Mouse (Mus musculus) retina, embryonic 14.5 days (tissue): ENCODE results near the gene Rapgef3.
A peak's percentile ranks its signal among the peaks of the same experiment; 100 is the strongest.

Experiments used
- DNase-seq: peaks from one replicate; pipeline ENCODE4 v3.0.0-alpha.2; 2015; ENCODE audit warnings: low spot score

Gene Rapgef3

GRCm38 (mm10) chr15:97767280-97768186 lies at the start of gene Rapgef3:
Gene Rapgef3, minus strand, starts transcription at chr15:97767972.
- peak; percentile 77 for DNase-seq

DNA sequence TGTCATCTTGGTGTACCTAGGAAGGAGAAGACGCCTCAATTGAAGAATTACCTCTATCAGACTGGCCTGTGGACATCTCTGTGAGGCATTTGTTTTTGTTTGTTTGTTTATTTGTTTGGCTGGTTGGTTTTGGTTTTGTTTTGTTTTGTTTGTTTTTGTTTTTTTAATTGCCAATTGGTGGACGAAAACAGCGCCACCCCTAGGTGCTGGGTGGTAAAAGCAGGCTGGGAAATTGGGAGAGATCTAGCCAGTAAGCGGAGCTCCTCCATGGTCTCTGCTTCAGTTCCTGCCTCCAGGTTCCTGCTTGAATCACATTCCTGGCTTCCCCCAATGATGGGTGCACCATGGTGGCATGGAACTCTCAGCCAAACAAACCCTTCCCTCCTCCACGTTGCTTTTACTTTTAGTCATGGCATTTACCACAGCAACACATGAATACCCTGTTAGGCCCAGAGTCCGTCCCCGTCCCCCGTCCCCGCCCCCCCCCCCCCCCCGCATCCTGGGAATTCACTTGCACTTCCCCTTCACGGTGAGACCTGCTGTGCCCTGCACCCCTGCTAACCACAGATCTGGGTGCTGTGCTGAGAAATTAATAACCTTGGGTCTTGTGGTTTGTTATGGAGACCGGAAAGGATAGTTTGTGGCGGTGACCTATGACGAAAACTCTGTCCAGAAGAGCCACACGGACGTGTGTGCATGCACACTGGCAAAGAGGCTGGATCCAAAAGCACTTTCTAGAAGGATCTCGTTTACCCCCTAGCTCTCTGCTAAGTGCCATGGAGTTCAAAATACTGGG lies 48.6 kb upstream of the Rapgef3 start:
- DNase-seq: no peak

GRCm38 (mm10) chr15:97815254-97815653 lies 47.5 kb upstream of the Rapgef3 start:
- no peak for DNase-seq

GRCm38 (mm10) chr15:97814703-97815102 lies 46.9 kb upstream of the Rapgef3 start:
- DNase-seq: no peak

DNA sequence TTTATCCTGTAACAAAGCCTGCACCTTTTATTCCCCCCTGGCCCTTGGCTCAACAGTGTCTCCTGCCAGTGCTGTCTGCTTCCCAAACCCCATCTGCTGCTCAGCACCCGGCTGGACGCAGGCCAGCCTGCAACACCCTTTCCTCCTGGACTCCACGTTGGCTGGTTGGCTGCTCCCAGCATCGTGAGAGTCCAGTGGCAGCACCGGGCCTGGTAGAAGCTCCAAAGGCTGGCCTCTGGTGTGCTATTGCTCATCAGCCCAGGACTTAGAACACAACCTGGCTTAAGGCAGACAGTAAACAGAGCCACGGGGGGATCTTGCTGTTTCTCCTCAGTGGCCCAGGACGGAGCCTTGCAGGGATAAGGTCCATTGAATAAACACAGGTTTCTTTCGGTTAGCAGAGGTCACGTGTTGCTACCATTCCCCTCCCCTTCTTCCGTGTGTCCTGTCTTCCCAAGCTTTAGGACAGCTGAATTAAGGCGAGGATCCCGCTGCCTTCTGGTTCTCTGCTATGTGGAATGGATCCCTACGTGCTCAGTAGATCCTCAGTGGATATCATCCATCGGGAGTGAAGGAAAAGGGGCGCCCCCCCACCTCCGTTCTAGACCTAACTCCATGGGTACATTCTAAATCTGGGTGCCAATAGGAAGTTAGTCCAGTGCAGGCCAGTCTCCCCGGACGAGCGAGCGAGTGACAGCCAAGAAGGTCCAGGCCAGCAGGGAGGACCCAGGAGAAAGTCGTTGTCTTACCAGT lies 45.9 kb upstream of the Rapgef3 start:
- DNase-seq: no peak

GRCm38 (mm10) chr15:97812875-97813274 lies 45.1 kb upstream of the Rapgef3 start:
- no peak for DNase-seq

GRCm38 (mm10) chr15:97812126-97812525 lies 44.4 kb upstream of the Rapgef3 start:
- no peak for DNase-seq

- DNase-seq: no peak
Observed at GRCm38 (mm10) chr15:97811307-97811706, 43.5 kb upstream of the Rapgef3 start.

DNA sequence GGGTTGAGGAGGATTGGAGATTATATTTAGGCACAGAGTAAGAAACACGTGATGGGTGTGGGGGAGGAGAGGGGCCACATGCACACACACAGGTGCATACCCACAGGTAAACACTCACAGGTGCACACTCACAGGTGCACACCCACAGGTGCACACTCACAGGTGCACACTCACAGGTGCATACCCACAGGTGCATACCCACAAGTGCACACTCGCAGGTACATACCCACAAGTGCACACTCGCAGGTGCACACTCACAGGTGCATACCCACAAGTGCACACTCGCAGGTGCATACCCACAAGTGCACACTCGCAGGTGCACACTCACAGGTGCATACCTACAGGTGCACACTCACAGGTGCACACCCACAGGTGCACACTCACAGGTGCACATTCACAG lies 42.6 kb upstream of the Rapgef3 start:
- DNase-seq: no peak

GRCm38 (mm10) chr15:97809942-97810341 lies 42.2 kb upstream of the Rapgef3 start:
- no peak for DNase-seq

GRCm38 (mm10) chr15:97809206-97809605 lies 41.4 kb upstream of the Rapgef3 start:
- no peak for DNase-seq

- no peak for DNase-seq
Observed at GRCm38 (mm10) chr15:97808532-97808931, 40.8 kb upstream of the Rapgef3 start.

- no peak for DNase-seq
Observed at GRCm38 (mm10) chr15:97807867-97808266, 40.1 kb upstream of the Rapgef3 start.

GRCm38 (mm10) chr15:97802575-97802974 lies 34.8 kb upstream of the Rapgef3 start:
- DNase-seq: peak; percentile 69

DNA sequence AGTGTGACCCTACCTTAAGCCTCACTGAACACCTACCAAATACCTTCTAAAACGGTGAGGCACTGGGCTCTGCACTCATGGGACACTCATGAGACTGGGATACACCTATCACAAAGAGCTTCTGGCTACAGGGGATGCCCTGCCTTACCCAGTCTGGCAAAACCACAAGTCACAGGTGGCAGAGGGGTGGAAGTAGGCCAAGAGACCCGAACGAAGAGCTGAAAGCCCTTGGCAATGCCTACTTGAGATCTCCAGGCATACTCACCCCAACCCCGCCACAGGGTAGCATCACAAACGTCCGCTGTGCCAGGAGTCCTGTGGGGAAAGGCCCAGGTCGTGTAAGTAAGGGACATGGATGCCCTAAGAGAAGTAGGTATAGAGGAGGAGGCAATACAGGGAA lies 34.0 kb upstream of the Rapgef3 start:
- DNase-seq: no peak

GRCm38 (mm10) chr15:97800853-97801252 lies 33.1 kb upstream of the Rapgef3 start:
- no peak for DNase-seq

DNA sequence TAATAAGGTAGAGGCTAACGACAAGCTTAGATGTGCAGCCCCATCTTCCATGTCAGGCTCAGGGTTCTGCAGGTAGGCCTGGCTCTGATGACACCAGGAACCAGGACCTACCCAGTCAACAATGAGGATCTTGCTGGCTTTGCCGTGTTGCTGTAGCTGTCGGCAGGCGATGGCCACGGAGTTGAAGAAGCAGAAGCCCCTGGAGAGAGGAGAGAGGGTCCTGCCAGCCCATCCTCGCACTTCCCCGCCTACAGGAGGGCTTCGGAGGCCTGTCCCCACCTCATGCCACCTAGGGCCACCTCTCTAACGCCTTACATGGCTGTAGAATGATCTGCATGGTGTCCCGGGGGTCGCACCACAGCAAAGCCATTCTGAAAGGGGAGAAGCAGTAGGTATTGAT lies 31.7 kb upstream of the Rapgef3 start:
- DNase-seq: no peak

- peak; percentile 58 for DNase-seq
Observed at GRCm38 (mm10) chr15:97798134-97798533, 30.4 kb upstream of the Rapgef3 start.

DNA sequence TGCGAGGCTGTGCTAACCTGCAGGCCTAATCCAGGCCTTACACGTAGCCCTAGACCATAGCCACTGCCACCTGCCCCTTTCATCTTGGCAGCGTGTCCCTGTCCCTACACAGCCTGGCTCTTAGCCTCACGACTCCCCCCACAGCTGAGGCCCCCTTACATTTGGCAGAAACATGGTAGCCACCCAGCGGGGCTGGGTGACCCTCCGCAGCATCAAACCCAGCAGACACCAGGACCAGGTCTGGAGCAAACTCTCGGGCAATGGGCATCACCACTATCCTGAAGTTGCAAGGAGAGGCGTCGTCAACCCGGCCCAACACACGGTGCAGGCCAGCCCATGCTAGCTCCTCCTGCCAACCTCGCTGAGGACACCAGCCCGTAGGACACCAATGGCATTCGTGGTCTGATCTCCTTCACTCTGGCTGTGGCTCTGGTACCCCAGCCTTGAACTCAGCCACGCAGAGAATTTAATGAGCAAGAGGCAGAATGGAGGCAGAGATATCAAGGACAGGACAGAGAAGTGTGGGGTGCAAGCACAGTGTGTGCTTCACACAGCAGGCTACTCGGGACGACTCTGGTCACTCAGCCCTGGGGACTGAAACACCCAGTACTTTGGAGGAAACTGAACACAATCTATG lies 29.0 kb upstream of the Rapgef3 start:
- DNase-seq: no peak

GRCm38 (mm10) chr15:97795559-97796235 lies 27.9 kb upstream of the Rapgef3 start:
- DNase-seq: no peak

- no peak for DNase-seq
Observed at GRCm38 (mm10) chr15:97794268-97794667, 26.5 kb upstream of the Rapgef3 start.
